Comparison of ENCODE assay signal across 32 mouse cellular contexts in genomic region chr2:74617706-74618105, GRCm38 (mm10). TPM values are rescaled to one million over a fixed set of nuclear protein-coding genes. Genes with fewer than 3 reads are reported as not detected.
DNase-seq lines count a peak whose midpoint lies in the region; ATAC-seq and TF ChIP-seq lines count a peak whose summit lies in the region.
"Had no signal": no experiment of that assay in that cellular context is flagged by ENCODE, and none has a peak within 500 bp of the region (broad histone marks: within the 10 kb centered on the region; RNA-seq: fewer than 3 reads in every experiment).

No protein-coding gene starts in this region.

- H3K27me3 ChIP-seq in forebrain, embryonic 14.5 days (replicated peaks; ENCODE audit: control insufficient read depth, insufficient read depth, low read length), result no peaks in the 10 kb centered on the region
- H3K27me3 ChIP-seq in forebrain, postnatal 0 days (ENCODE audit: insufficient read depth, low read length), result no peaks in the 10 kb centered on the region
- H3K27me3 ChIP-seq in lung, embryonic 14.5 days (ENCODE audit: insufficient read depth, low read length), result no peaks in the 10 kb centered on the region
- no peaks in the 10 kb centered on the region for H3K27me3 ChIP-seq in limb, embryonic 13.5 days
- no peaks in the 10 kb centered on the region for H3K27me3 ChIP-seq in limb, embryonic 15.5 days
- no peaks in the 10 kb centered on the region for H3K27me3 ChIP-seq in midbrain, embryonic 14.5 days (ENCODE audit: control insufficient read depth, insufficient read depth, low read length)
- H3K27me3 ChIP-seq in heart, embryonic 11.5 days (ENCODE audit: control insufficient read depth, insufficient read depth, low read length), result no peaks in the 10 kb centered on the region
- H3K27me3 ChIP-seq: CH12.LX; embryonic facial prominence, embryonic 13.5 days; embryonic facial prominence, embryonic 15.5 days; forebrain, embryonic 12.5 days; forebrain, embryonic 15.5 days had no signal

- H3K9ac ChIP-seq in forebrain, embryonic 14.5 days (ENCODE audit: low read length), result no peak overlapping the region
- no peak overlapping the region for H3K9ac ChIP-seq in forebrain, postnatal 0 days
- no peak overlapping the region for H3K9ac ChIP-seq in lung, embryonic 14.5 days
- H3K9ac ChIP-seq in limb, embryonic 13.5 days, result no peak overlapping the region
- no peak overlapping the region for H3K9ac ChIP-seq in limb, embryonic 15.5 days
- H3K9ac ChIP-seq in midbrain, embryonic 14.5 days (replicated peaks; ENCODE audit: low read length), result no peak overlapping the region
- no peak overlapping the region for H3K9ac ChIP-seq in heart, embryonic 11.5 days (ENCODE audit: low read depth, low read length)
- H3K9ac ChIP-seq: embryonic facial prominence, embryonic 13.5 days; embryonic facial prominence, embryonic 15.5 days; forebrain, embryonic 12.5 days; forebrain, embryonic 15.5 days had no signal

- H3K9me3 ChIP-seq in forebrain, embryonic 14.5 days (replicated peaks; ENCODE audit: control insufficient read depth, low read length), result no peaks in the 10 kb centered on the region
- H3K9me3 ChIP-seq in forebrain, postnatal 0 days (ENCODE audit: low read length), result no peaks in the 10 kb centered on the region
- no peaks in the 10 kb centered on the region for H3K9me3 ChIP-seq in lung, embryonic 14.5 days (ENCODE audit: low read depth, low read length)
- no peaks in the 10 kb centered on the region for H3K9me3 ChIP-seq in limb, embryonic 13.5 days
- no peaks in the 10 kb centered on the region for H3K9me3 ChIP-seq in limb, embryonic 15.5 days
- no peaks in the 10 kb centered on the region for H3K9me3 ChIP-seq in midbrain, embryonic 14.5 days (ENCODE audit: control insufficient read depth, low read length)
- H3K9me3 ChIP-seq in heart, embryonic 11.5 days (replicated peaks; ENCODE audit: control insufficient read depth, low read length), result no peaks in the 10 kb centered on the region
- H3K9me3 ChIP-seq: embryonic facial prominence, embryonic 15.5 days; forebrain, embryonic 10.5 days; forebrain, embryonic 12.5 days; forebrain, embryonic 15.5 days; G1E had no signal

- H3K36me3 ChIP-seq in forebrain, embryonic 14.5 days (ENCODE audit: control insufficient read depth, insufficient read depth, low read length), result no peaks in the 10 kb centered on the region
- no peaks in the 10 kb centered on the region for H3K36me3 ChIP-seq in forebrain, postnatal 0 days (ENCODE audit: insufficient read depth)
- H3K36me3 ChIP-seq in lung, embryonic 14.5 days (ENCODE audit: insufficient read depth), result no peaks in the 10 kb centered on the region
- no peaks in the 10 kb centered on the region for H3K36me3 ChIP-seq in limb, embryonic 13.5 days
- H3K36me3 ChIP-seq in limb, embryonic 15.5 days, result no peaks in the 10 kb centered on the region
- no peaks in the 10 kb centered on the region for H3K36me3 ChIP-seq in midbrain, embryonic 14.5 days (ENCODE audit: control insufficient read depth, insufficient read depth, low read length)
- H3K36me3 ChIP-seq in heart, embryonic 11.5 days (ENCODE audit: control insufficient read depth, insufficient read depth, low read length), result no peaks in the 10 kb centered on the region
- H3K36me3 ChIP-seq: embryonic facial prominence, embryonic 13.5 days; embryonic facial prominence, embryonic 15.5 days; forebrain, embryonic 10.5 days; forebrain, embryonic 12.5 days; forebrain, embryonic 15.5 days; G1E had no signal

- 89% methylated on average over 9 of the region's 9 CpGs for WGBS in forebrain, embryonic 14.5 days
- 83% methylated on average over 9 of the region's 9 CpGs for WGBS in forebrain, postnatal 0 days
- 48% methylated on average over 9 of the region's 9 CpGs for WGBS in lung, embryonic 14.5 days
- 26% methylated on average over 9 of the region's 9 CpGs for WGBS in limb, embryonic 13.5 days
- WGBS in limb, embryonic 15.5 days, result 30% methylated on average over 9 of the region's 9 CpGs
- WGBS in midbrain, embryonic 14.5 days, result 88% methylated on average over 9 of the region's 9 CpGs
- 82% methylated on average over 9 of the region's 9 CpGs for WGBS in heart, embryonic 11.5 days (ENCODE audit: insufficient replicate concordance)

- no peak overlapping the region for H3K4me2 ChIP-seq in forebrain, embryonic 14.5 days (ENCODE audit: low read length)
- no peak overlapping the region for H3K4me2 ChIP-seq in forebrain, postnatal 0 days (ENCODE audit: low read depth)
- no peak overlapping the region; the same call in 1 of the 2 replicates for H3K4me2 ChIP-seq in lung, embryonic 14.5 days
- peak overlapping the region; percentile 43 for H3K4me2 ChIP-seq in limb, embryonic 13.5 days (replicated peaks)
- peak overlapping the region; percentile 25; the same call in 1 of the 2 replicates for H3K4me2 ChIP-seq in limb, embryonic 15.5 days
- no peak overlapping the region for H3K4me2 ChIP-seq in midbrain, embryonic 14.5 days (ENCODE audit: low read length)
- no peak overlapping the region for H3K4me2 ChIP-seq in heart, embryonic 11.5 days
- H3K4me2 ChIP-seq: embryonic facial prominence, embryonic 13.5 days; embryonic facial prominence, embryonic 15.5 days; forebrain, embryonic 12.5 days; forebrain, embryonic 15.5 days had no signal

- H3K27ac ChIP-seq in forebrain, embryonic 14.5 days (ENCODE audit: low read depth, low read length), result no peak overlapping the region
- no peak overlapping the region for H3K27ac ChIP-seq in forebrain, postnatal 0 days (ENCODE audit: low read depth, low read length)
- H3K27ac ChIP-seq in lung, embryonic 14.5 days (ENCODE audit: low read depth), result no peak overlapping the region
- H3K27ac ChIP-seq in limb, embryonic 13.5 days, result no peak overlapping the region
- H3K27ac ChIP-seq in limb, embryonic 15.5 days, result no peak overlapping the region
- no peak overlapping the region for H3K27ac ChIP-seq in midbrain, embryonic 14.5 days (replicated peaks; ENCODE audit: low read depth, low read length)
- H3K27ac ChIP-seq in heart, embryonic 11.5 days (ENCODE audit: low read depth, low read length), result no peak overlapping the region
- H3K27ac ChIP-seq: embryonic facial prominence, embryonic 13.5 days; embryonic facial prominence, embryonic 15.5 days; forebrain, embryonic 10.5 days; forebrain, embryonic 12.5 days; forebrain, embryonic 15.5 days had no signal

- DNase-seq in forebrain, embryonic 14.5 days (ENCODE audit: low spot score), result peak; percentile 8
- DNase-seq in forebrain, postnatal 0 days, result no peak
- peak; percentile 77 for DNase-seq in lung, embryonic 14.5 days
- DNase-seq in lung, postnatal 25 days (ENCODE audit: low spot score), result no peak
- DNase-seq in midbrain, embryonic 14.5 days, result no peak
- DNase-seq: adrenal gland, adult 2 months; adrenal gland, postnatal 10 days; adrenal gland, postnatal 25 days; B cell, adult 2 months; cerebellum, adult 11 months; cerebellum, adult 18-20 months; cerebellum, adult 8-10 months; cerebellum, adult 9-11 months; cerebellum, postnatal 14 days; cerebellum, postnatal 36 days; embryo, embryonic 11 days had no signal

- TF ChIP-seq CTCF in forebrain, postnatal 0 days (IDR thresholded peaks at IDR 0.05; ENCODE audit: low read depth), result no peak
- no peak for TF ChIP-seq CTCF in lung, embryonic 14.5 days (IDR thresholded peaks at IDR 0.05; ENCODE audit: low read depth)

- ATAC-seq in forebrain, embryonic 14.5 days, result no peak
- ATAC-seq in forebrain, postnatal 0 days, result no peak
- ATAC-seq in lung, embryonic 14.5 days (ENCODE audit: insufficient read depth), result no peak
- ATAC-seq in limb, embryonic 13.5 days (ENCODE audit: low FRiP score, low read depth), result no peak
- ATAC-seq in limb, embryonic 15.5 days (ENCODE audit: insufficient number of reproducible peaks, low FRiP score, low TSS enrichment, low read depth), result no peak
- ATAC-seq in midbrain, embryonic 14.5 days (ENCODE audit: low FRiP score, low TSS enrichment), result no peak
- no peak for ATAC-seq in heart, embryonic 11.5 days (replicated peaks; ENCODE audit: insufficient number of reproducible peaks, low FRiP score, low TSS enrichment)
- ATAC-seq: CD4-positive, CD25-positive, alpha-beta regulatory T cell, adult 4 months; forebrain, embryonic 15.5 days had no signal

- H3K4me1 ChIP-seq in forebrain, embryonic 14.5 days (ENCODE audit: control insufficient read depth, insufficient read depth, low read length), result no peaks in the 10 kb centered on the region
- no peaks in the 10 kb centered on the region for H3K4me1 ChIP-seq in forebrain, postnatal 0 days (ENCODE audit: insufficient read depth)
- H3K4me1 ChIP-seq in lung, embryonic 14.5 days (ENCODE audit: insufficient read depth), result no peaks in the 10 kb centered on the region
- peaks cover 23% of the 10 kb centered on the region for H3K4me1 ChIP-seq in limb, embryonic 13.5 days
- no peaks in the 10 kb centered on the region; the same call in 1 of the 2 replicates for H3K4me1 ChIP-seq in limb, embryonic 15.5 days
- H3K4me1 ChIP-seq in midbrain, embryonic 14.5 days (ENCODE audit: control insufficient read depth, insufficient read depth, low read length), result no peaks in the 10 kb centered on the region
- H3K4me1 ChIP-seq in heart, embryonic 11.5 days (ENCODE audit: control insufficient read depth, insufficient read depth, low read length), result no peaks in the 10 kb centered on the region
- H3K4me1 ChIP-seq: embryonic facial prominence, embryonic 15.5 days; forebrain, embryonic 10.5 days; forebrain, embryonic 12.5 days; forebrain, embryonic 15.5 days had no signal

- H3K4me3 ChIP-seq in forebrain, embryonic 14.5 days (ENCODE audit: low read depth, low read length), result no peak overlapping the region
- H3K4me3 ChIP-seq in forebrain, postnatal 0 days (ENCODE audit: low read depth, low read length), result no peak overlapping the region
- no peak overlapping the region for H3K4me3 ChIP-seq in lung, embryonic 14.5 days (ENCODE audit: low read depth, low read length)
- H3K4me3 ChIP-seq in limb, embryonic 13.5 days, result no peak overlapping the region
- H3K4me3 ChIP-seq in limb, embryonic 15.5 days, result no peak overlapping the region
- no peak overlapping the region for H3K4me3 ChIP-seq in midbrain, embryonic 14.5 days (replicated peaks; ENCODE audit: low read depth, low read length)
- H3K4me3 ChIP-seq in heart, embryonic 11.5 days (ENCODE audit: low read depth, low read length), result no peak overlapping the region
- H3K4me3 ChIP-seq: embryonic facial prominence, embryonic 13.5 days; embryonic facial prominence, embryonic 15.5 days; erythroblast, embryonic 14.5 days; forebrain, embryonic 10.5 days; forebrain, embryonic 12.5 days; forebrain, embryonic 15.5 days had no signal

RNA-seq across cellular contexts. Expression of gene Lnpk, which starts 38.5 kb away (rescaled TPM):
- polyA plus RNA-seq in forebrain, embryonic 14.5 days (2014; fragmentation: Nextera tagmentation; extraction: Ambion mirVana), result 33.3 and 48.8 TPM in 2 replicates
- 47.5 and 67.5 TPM in 2 replicates for total RNA-seq in forebrain, postnatal 0 days (2014; rRNA removed)
- polyA plus RNA-seq in forebrain, postnatal 0 days (2015; fragmentation: Nextera tagmentation; extraction: Ambion mirVana), result 22.7 and 32.6 TPM in 2 replicates
- polyA plus RNA-seq in lung, embryonic 14.5 days (2014; fragmentation: Nextera tagmentation; extraction: Ambion mirVana), result 28.6 and 30.4 TPM in 2 replicates
- 53.2 and 55.4 TPM in 2 replicates for polyA plus RNA-seq in limb, embryonic 13.5 days (2015; fragmentation: Nextera tagmentation; extraction: Ambion mirVana)
- 31.5 and 31.9 TPM in 2 replicates for polyA plus RNA-seq in limb, embryonic 15.5 days (2015; fragmentation: Nextera tagmentation; extraction: Ambion mirVana)
- 58.2 and 61.4 TPM in 2 replicates for polyA plus RNA-seq in midbrain, embryonic 14.5 days (2014; fragmentation: Nextera tagmentation; extraction: Ambion mirVana)
- polyA plus RNA-seq in heart, embryonic 11.5 days (2014; fragmentation: Nextera tagmentation; extraction: Ambion mirVana), result 23.1 and 31.7 TPM in 2 replicates

RNA-seq across cellular contexts. Expression of gene Evx2, which starts 41.7 kb away (rescaled TPM):
- polyA plus RNA-seq in forebrain, embryonic 14.5 days (2014; fragmentation: Nextera tagmentation; extraction: Ambion mirVana), result not detected in 2 replicates
- total RNA-seq in forebrain, postnatal 0 days (2014; rRNA removed), result not detected in 2 replicates
- not detected in 2 replicates for polyA plus RNA-seq in forebrain, postnatal 0 days (2015; fragmentation: Nextera tagmentation; extraction: Ambion mirVana)
- polyA plus RNA-seq in lung, embryonic 14.5 days (2014; fragmentation: Nextera tagmentation; extraction: Ambion mirVana), result not detected in 2 replicates
- 2.3 and 3.2 TPM in 2 replicates for polyA plus RNA-seq in limb, embryonic 13.5 days (2015; fragmentation: Nextera tagmentation; extraction: Ambion mirVana)
- 0.96 and 1.4 TPM in 2 replicates for polyA plus RNA-seq in limb, embryonic 15.5 days (2015; fragmentation: Nextera tagmentation; extraction: Ambion mirVana)
- 1.2 and 1.7 TPM in 2 replicates for polyA plus RNA-seq in midbrain, embryonic 14.5 days (2014; fragmentation: Nextera tagmentation; extraction: Ambion mirVana)
- polyA plus RNA-seq in heart, embryonic 11.5 days (2014; fragmentation: Nextera tagmentation; extraction: Ambion mirVana), result not detected in 2 replicates
- total RNA-seq: adrenal gland, adult 2 months; adrenal gland, postnatal 10 days; adrenal gland, postnatal 25 days; adrenal gland, postnatal 4 days; CH12.LX; common myeloid progenitor, adult 5-6 weeks had no signal
- polyA plus RNA-seq: adrenal gland, adult 2 months; CD4-positive, CD25-positive, alpha-beta regulatory T cell, adult 4 months; embryonic facial prominence, embryonic 13.5 days; embryonic facial prominence, embryonic 15.5 days; erythroblast, embryonic 14.5 days; forebrain, embryonic 10.5 days; forebrain, embryonic 12.5 days; forebrain, embryonic 15.5 days; G1E had no signal

RNA-seq across cellular contexts. Expression of gene Hoxd13, which starts 50.4 kb away (rescaled TPM):
- polyA plus RNA-seq in forebrain, embryonic 14.5 days (2014; fragmentation: Nextera tagmentation; extraction: Ambion mirVana), result not detected in 2 replicates
- total RNA-seq in forebrain, postnatal 0 days (2014; rRNA removed), result not detected in 2 replicates
- not detected in 2 replicates for polyA plus RNA-seq in forebrain, postnatal 0 days (2015; fragmentation: Nextera tagmentation; extraction: Ambion mirVana)
- not detected in 2 replicates for polyA plus RNA-seq in lung, embryonic 14.5 days (2014; fragmentation: Nextera tagmentation; extraction: Ambion mirVana)
- polyA plus RNA-seq in limb, embryonic 13.5 days (2015; fragmentation: Nextera tagmentation; extraction: Ambion mirVana), result 48.5 and 55.5 TPM in 2 replicates
- 20.8 and 32.3 TPM in 2 replicates for polyA plus RNA-seq in limb, embryonic 15.5 days (2015; fragmentation: Nextera tagmentation; extraction: Ambion mirVana)
- polyA plus RNA-seq in midbrain, embryonic 14.5 days (2014; fragmentation: Nextera tagmentation; extraction: Ambion mirVana), result 0.11 TPM in 1 of 2 replicates, not detected in the other
- not detected in 2 replicates for polyA plus RNA-seq in heart, embryonic 11.5 days (2014; fragmentation: Nextera tagmentation; extraction: Ambion mirVana)
- total RNA-seq: adrenal gland, adult 2 months; adrenal gland, postnatal 10 days; adrenal gland, postnatal 25 days; adrenal gland, postnatal 4 days; CH12.LX; common myeloid progenitor, adult 5-6 weeks had no signal
- polyA plus RNA-seq: adrenal gland, adult 2 months; CD4-positive, CD25-positive, alpha-beta regulatory T cell, adult 4 months; embryonic facial prominence, embryonic 11.5 days; embryonic facial prominence, embryonic 13.5 days; embryonic facial prominence, embryonic 15.5 days; erythroblast, embryonic 14.5 days; forebrain, embryonic 10.5 days; forebrain, embryonic 12.5 days; forebrain, embryonic 15.5 days; G1E had no signal

RNA-seq across cellular contexts. Expression of gene Hoxd12, which starts 57.1 kb away (rescaled TPM):
- not detected in 2 replicates for polyA plus RNA-seq in forebrain, embryonic 14.5 days (2014; fragmentation: Nextera tagmentation; extraction: Ambion mirVana)
- total RNA-seq in forebrain, postnatal 0 days (2014; rRNA removed), result not detected in 2 replicates
- polyA plus RNA-seq in forebrain, postnatal 0 days (2015; fragmentation: Nextera tagmentation; extraction: Ambion mirVana), result not detected in 2 replicates
- not detected in 2 replicates for polyA plus RNA-seq in lung, embryonic 14.5 days (2014; fragmentation: Nextera tagmentation; extraction: Ambion mirVana)
- polyA plus RNA-seq in limb, embryonic 13.5 days (2015; fragmentation: Nextera tagmentation; extraction: Ambion mirVana), result 59.3 and 67.1 TPM in 2 replicates
- polyA plus RNA-seq in limb, embryonic 15.5 days (2015; fragmentation: Nextera tagmentation; extraction: Ambion mirVana), result 27.0 and 30.6 TPM in 2 replicates
- polyA plus RNA-seq in midbrain, embryonic 14.5 days (2014; fragmentation: Nextera tagmentation; extraction: Ambion mirVana), result not detected in 2 replicates
- not detected in 2 replicates for polyA plus RNA-seq in heart, embryonic 11.5 days (2014; fragmentation: Nextera tagmentation; extraction: Ambion mirVana)
- total RNA-seq: adrenal gland, adult 2 months; adrenal gland, postnatal 10 days; adrenal gland, postnatal 25 days; adrenal gland, postnatal 4 days; CH12.LX; common myeloid progenitor, adult 5-6 weeks; G1E had no signal
- polyA plus RNA-seq: adrenal gland, adult 2 months; brain, embryonic 14.5 days; CD4-positive, CD25-positive, alpha-beta regulatory T cell, adult 4 months; embryonic facial prominence, embryonic 11.5 days; embryonic facial prominence, embryonic 13.5 days; embryonic facial prominence, embryonic 15.5 days; erythroblast, embryonic 14.5 days; forebrain, embryonic 10.5 days; forebrain, embryonic 12.5 days; forebrain, embryonic 15.5 days; G1E had no signal

Comparison
In these comparisons a context has a peak if more than half of its experiments do, and no peak if none do; other contexts are left out.
1. DNase-seq: peak in forebrain, embryonic 14.5 days (single experiment) and lung, embryonic 14.5 days (single experiment); none in forebrain, postnatal 0 days (single experiment), lung, postnatal 25 days (single experiment) and midbrain, embryonic 14.5 days (single experiment).
2. H3K4me2 ChIP-seq: peak in limb, embryonic 13.5 days (single experiment) and limb, embryonic 15.5 days (single experiment); none in forebrain, embryonic 14.5 days (single experiment), forebrain, postnatal 0 days (single experiment), lung, embryonic 14.5 days (single experiment), midbrain, embryonic 14.5 days (single experiment) and heart, embryonic 11.5 days (single experiment).
3. RNA of gene Hoxd13, which starts 50.4 kb away (polyA plus RNA-seq): 48.5 to 55.5 TPM in limb, embryonic 13.5 days and 20.8 to 32.3 TPM in limb, embryonic 15.5 days; 0.11 TPM in midbrain, embryonic 14.5 days, not detected in forebrain, embryonic 14.5 days, not detected in forebrain, postnatal 0 days, not detected in lung, embryonic 14.5 days and not detected in heart, embryonic 11.5 days; every median in the first group is over 10 times any median in the second.